Mouse (Mus musculus) liver, adult 2 months (tissue): ENCODE data around the gene Olfr675. TPM values are rescaled to one million over a fixed set of nuclear protein-coding genes. Genes with fewer than 3 reads are reported as not detected.
"Not testable (repeated sequence)": the region's sequence is repeated elsewhere in the genome, so short reads cannot be mapped to it uniquely, and the experiment has no call there.

Experiments
- DNase-seq: peaks from one replicate; pipeline ENCODE4 v3.0.0-alpha.2; 2011; ENCODE audit warnings: low read depth, low spot score; ENCODE audit errors: extremely low read depth
- H3K27ac ChIP-seq: fragments of 200-500 bp; replicated peaks from 2 replicates; pipeline ENCODE4 v1.5.1; 2012; ENCODE audit warnings: low read depth, mild to moderate bottlenecking, control low read depth, inconsistent platforms, low read length; ENCODE audit not compliant: insufficient read depth
- H3K27me3 ChIP-seq: fragments of 200-500 bp; 2 replicates; pipeline ENCODE4 v1.6.1; 2012; ENCODE audit warnings: mild to moderate bottlenecking, moderate library complexity, low read length, inconsistent platforms; ENCODE audit not compliant: control insufficient read depth, insufficient read depth
- H3K36me3 ChIP-seq: fragments of 200-500 bp; 2 replicates; pipeline ENCODE4 v1.6.1; 2012; ENCODE audit warnings: low read length, inconsistent platforms; ENCODE audit not compliant: control insufficient read depth, insufficient read depth
- H3K4me1 ChIP-seq: fragments of 200-500 bp; 2 replicates; pipeline ENCODE4 v1.6.1; 2011; ENCODE audit warnings: low read length; ENCODE audit not compliant: control insufficient read depth, insufficient read depth
- H3K4me3 ChIP-seq: fragments of 200-500 bp; 2 replicates; pipeline ENCODE4 v1.5.1; 2011; ENCODE audit warnings: low read depth, mild to moderate bottlenecking, control low read depth, low read length, moderate library complexity; ENCODE audit not compliant: insufficient read depth
- H3K79me2 ChIP-seq: fragments of 200-500 bp; 2 replicates; pipeline ENCODE4 v1.6.1; 2012; ENCODE audit warnings: inconsistent platforms, mild to moderate bottlenecking, low read length, moderate library complexity; ENCODE audit not compliant: control insufficient read depth, insufficient read depth
- H3K9ac ChIP-seq: fragments of 200-500 bp; 2 replicates; pipeline ENCODE4 v1.6.1; 2012; ENCODE audit warnings: low read depth, mild to moderate bottlenecking, control low read depth, inconsistent platforms, low read length
- CTCF ChIP-seq: fragments of 200-500 bp; IDR thresholded peaks from 2 replicates; pipeline ENCODE4 v1.5.1; 2011; ENCODE audit warnings: low read depth, low read length, control low read depth
- POLR2A ChIP-seq: fragments of 200-500 bp; IDR thresholded peaks from 2 replicates; pipeline ENCODE4 v1.6.1; 2011; ENCODE audit warnings: low read length, control low read depth; ENCODE audit not compliant: insufficient read depth; ENCODE audit errors: extremely low read depth
- WGBS: fragments of 180-500 bp; shearing (Covaris S2); methylation state at CpG from one replicate; pipeline ENCODE4 v1.1.7; 2018; 5-methylcytosine and 5-hydroxymethylcytosine counted together
- polyA plus RNA-seq: library from polyadenylated mRNA; depleted of rRNA; stranded (reverse); fragments of >200 nt; gene quantifications from 2 replicates; pipeline ENCODE4 v1.2.3, GENCODE M21; 2012; rRNA removed
- total RNA-seq: library from RNA; depleted of rRNA; stranded (reverse); fragments of >200 nt; gene quantifications from 2 replicates; pipeline ENCODE4 v1.2.3, GENCODE M21; 2014; rRNA removed

The Olfr675 gene
- total and polyA plus RNA-seq, 2 experiments = not detected

DNA sequence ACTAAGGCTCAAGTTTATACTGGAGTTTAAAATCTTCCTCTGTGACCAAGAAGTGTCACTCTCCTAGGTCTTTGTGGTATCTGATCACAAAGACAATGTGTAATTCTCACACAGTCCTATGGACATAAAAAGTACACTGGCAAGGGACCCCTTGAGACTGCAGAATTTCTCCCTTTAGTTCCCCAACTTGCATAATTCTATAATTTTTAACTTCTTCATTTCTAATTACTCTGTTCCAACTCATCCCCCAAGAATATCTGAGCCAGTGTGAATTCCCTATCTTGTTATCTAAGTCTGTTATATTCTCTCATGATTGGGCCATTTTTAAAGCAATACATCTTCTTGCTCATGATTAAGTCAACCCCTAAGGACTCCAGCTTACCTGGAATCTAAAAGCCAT is 26.3 kb downstream of the Olfr675 start, which contains the start of gene Olfr672:
Gene Olfr672 (minus strand): TSS at position 101 of the 400 bp plus-strand sequence.
- DNase-seq = no peak
- H3K4me1 ChIP-seq = no peaks in the 10 kb centered on the region

DNA sequence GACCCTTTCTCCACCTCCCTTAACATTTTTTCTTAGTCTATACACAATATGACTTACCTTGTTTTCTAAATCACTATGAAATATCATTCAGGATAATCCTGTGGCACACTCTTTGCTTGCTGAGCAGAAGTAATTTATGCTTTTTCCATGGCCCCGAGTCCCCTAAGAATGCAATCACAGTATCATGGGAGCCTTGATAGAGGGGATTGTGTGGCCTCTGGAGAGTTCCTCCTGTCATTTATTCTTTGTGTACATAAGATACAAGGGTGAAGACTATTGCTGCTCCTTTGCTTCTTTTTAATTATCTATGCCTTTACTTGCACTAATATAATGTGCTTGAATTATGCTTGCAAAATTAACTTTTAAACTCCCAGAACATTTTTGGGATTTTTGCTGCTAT is 49.2 kb downstream of the Olfr675 start, which contains the start of gene Olfr671:
Gene Olfr671 (minus strand): TSS at position 101 of the 400 bp plus-strand sequence.
- Histone ChIP-seq H3K9ac (no peak within 1 kb of the TSS), H3K27ac (no peak within 1 kb of the TSS), H3K4me1 (no peaks in the 10 kb centered on the region), H3K27me3 (no peaks in the 10 kb centered on the region), H3K4me3 (no peak within 1 kb of the TSS), H3K79me2 (no peaks in the 10 kb centered on the region), H3K36me3 (no peaks in the 10 kb centered on the region)
- no peak for DNase-seq
- 65% methylated on average over 1 of the region's 1 CpGs for WGBS
- TF ChIP-seq POLR2A = no peak
- TF ChIP-seq CTCF = no peak

More for the DNA sequence above, 26.3 kb downstream of the Olfr675 start, which contains the start of gene Olfr672:
- Histone ChIP-seq H3K27me3 (no peaks in the 10 kb centered on the region), H3K27ac (no peak within 1 kb of the TSS), H3K79me2 (no peaks in the 10 kb centered on the region), H3K9ac (no peak within 1 kb of the TSS), H3K36me3 (no peaks in the 10 kb centered on the region), H3K4me3 (no peak within 1 kb of the TSS)
- TF ChIP-seq CTCF = no peak

- H3K79me2 ChIP-seq, H3K9ac ChIP-seq, H3K27me3 ChIP-seq, H3K4me1 ChIP-seq, DNase-seq, H3K27ac ChIP-seq, H3K4me3 ChIP-seq, H3K36me3 ChIP-seq: not testable (repeated sequence)
- WGBS = 53% methylated on average over 2 of the region's 2 CpGs
Measured at GRCm38 (mm10) chr7:104972507-104972906, 55.8 kb downstream of the Olfr675 start.

Other genes with a start within 250 kb of the Olfr675 start
- gene Usp17lb, start 185.9 kb downstream of the Olfr675 start, total RNA-seq = not detected in 2 replicates
- not detected in 2 replicates for gene Usp17lb, start 185.9 kb downstream of the Olfr675 start, polyA plus RNA-seq
- gene Usp17la, start 171.5 kb downstream of the Olfr675 start, total RNA-seq = not detected in 2 replicates
- gene Usp17la, start 171.5 kb downstream of the Olfr675 start, polyA plus RNA-seq = not detected in 2 replicates
- gene Olfr665, start 150.4 kb downstream of the Olfr675 start, total RNA-seq = not detected in 2 replicates
- not detected in 2 replicates for gene Olfr665, start 150.4 kb downstream of the Olfr675 start, polyA plus RNA-seq
- gene Olfr666, start 132.5 kb downstream of the Olfr675 start, total RNA-seq = not detected in 2 replicates
- gene Olfr666, start 132.5 kb downstream of the Olfr675 start, polyA plus RNA-seq = not detected in 2 replicates
- gene Olfr667, start 107.0 kb downstream of the Olfr675 start, total RNA-seq = not detected in 2 replicates
- not detected in 2 replicates for gene Olfr667, start 107.0 kb downstream of the Olfr675 start, polyA plus RNA-seq
- not detected in 2 replicates for gene Olfr668, start 100.4 kb downstream of the Olfr675 start, total RNA-seq
- not detected in 2 replicates for gene Olfr668, start 100.4 kb downstream of the Olfr675 start, polyA plus RNA-seq
- not detected in 2 replicates for gene Olfr669, start 94.2 kb downstream of the Olfr675 start, total RNA-seq
- gene Olfr669, start 94.2 kb downstream of the Olfr675 start, polyA plus RNA-seq = not detected in 2 replicates
- not detected in 2 replicates for gene Olfr670, start 65.8 kb downstream of the Olfr675 start, total RNA-seq
- gene Olfr670, start 65.8 kb downstream of the Olfr675 start, polyA plus RNA-seq = not detected in 2 replicates
- not detected in 2 replicates for gene Olfr671, start 49.3 kb downstream of the Olfr675 start, total RNA-seq
- not detected in 2 replicates for gene Olfr671, start 49.3 kb downstream of the Olfr675 start, polyA plus RNA-seq
- not detected in 2 replicates for gene Olfr672, start 26.4 kb downstream of the Olfr675 start, total RNA-seq
- not detected in 2 replicates for gene Olfr672, start 26.4 kb downstream of the Olfr675 start, polyA plus RNA-seq
- not detected in 2 replicates for gene Olfr676, start 4.2 kb upstream of the Olfr675 start, total RNA-seq
- gene Olfr676, start 4.2 kb upstream of the Olfr675 start, polyA plus RNA-seq = not detected in 2 replicates
- gene Olfr677, start 22.9 kb upstream of the Olfr675 start, total RNA-seq = not detected in 2 replicates
- not detected in 2 replicates for gene Olfr677, start 22.9 kb upstream of the Olfr675 start, polyA plus RNA-seq
- not detected in 2 replicates for gene Olfr678, start 36.0 kb upstream of the Olfr675 start, total RNA-seq
- gene Olfr678, start 36.0 kb upstream of the Olfr675 start, polyA plus RNA-seq = not detected in 2 replicates
- gene Olfr679, start 52.7 kb upstream of the Olfr675 start, total RNA-seq = not detected in 2 replicates
- not detected in 2 replicates for gene Olfr679, start 52.7 kb upstream of the Olfr675 start, polyA plus RNA-seq
- gene Olfr680-ps1, start 64.4 kb upstream of the Olfr675 start, total RNA-seq = not detected in 2 replicates
- not detected in 2 replicates for gene Olfr680-ps1, start 64.4 kb upstream of the Olfr675 start, polyA plus RNA-seq
- not detected in 2 replicates for gene Olfr681, start 88.4 kb upstream of the Olfr675 start, total RNA-seq
- not detected in 2 replicates for gene Olfr681, start 88.4 kb upstream of the Olfr675 start, polyA plus RNA-seq
- gene Olfr683, start 118.6 kb upstream of the Olfr675 start, total RNA-seq = not detected in 2 replicates
- gene Olfr683, start 118.6 kb upstream of the Olfr675 start, polyA plus RNA-seq = not detected in 2 replicates
- gene Olfr684, start 135.2 kb upstream of the Olfr675 start, total RNA-seq = not detected in 2 replicates
- gene Olfr684, start 135.2 kb upstream of the Olfr675 start, polyA plus RNA-seq = not detected in 2 replicates
- not detected in 2 replicates for gene Olfr685, start 157.6 kb upstream of the Olfr675 start, total RNA-seq
- not detected in 2 replicates for gene Olfr685, start 157.6 kb upstream of the Olfr675 start, polyA plus RNA-seq
- gene Olfr686, start 179.0 kb upstream of the Olfr675 start, total RNA-seq = not detected in 2 replicates
- not detected in 2 replicates for gene Olfr686, start 179.0 kb upstream of the Olfr675 start, polyA plus RNA-seq